Mouse (Mus musculus) right cerebral cortex, postnatal 25 days (tissue): ENCODE data around the gene Kmt5a.

Source experiments
- DNase-seq: peaks from one replicate; pipeline ENCODE4 v3.0.0; 2022

The Kmt5a gene

DNA sequence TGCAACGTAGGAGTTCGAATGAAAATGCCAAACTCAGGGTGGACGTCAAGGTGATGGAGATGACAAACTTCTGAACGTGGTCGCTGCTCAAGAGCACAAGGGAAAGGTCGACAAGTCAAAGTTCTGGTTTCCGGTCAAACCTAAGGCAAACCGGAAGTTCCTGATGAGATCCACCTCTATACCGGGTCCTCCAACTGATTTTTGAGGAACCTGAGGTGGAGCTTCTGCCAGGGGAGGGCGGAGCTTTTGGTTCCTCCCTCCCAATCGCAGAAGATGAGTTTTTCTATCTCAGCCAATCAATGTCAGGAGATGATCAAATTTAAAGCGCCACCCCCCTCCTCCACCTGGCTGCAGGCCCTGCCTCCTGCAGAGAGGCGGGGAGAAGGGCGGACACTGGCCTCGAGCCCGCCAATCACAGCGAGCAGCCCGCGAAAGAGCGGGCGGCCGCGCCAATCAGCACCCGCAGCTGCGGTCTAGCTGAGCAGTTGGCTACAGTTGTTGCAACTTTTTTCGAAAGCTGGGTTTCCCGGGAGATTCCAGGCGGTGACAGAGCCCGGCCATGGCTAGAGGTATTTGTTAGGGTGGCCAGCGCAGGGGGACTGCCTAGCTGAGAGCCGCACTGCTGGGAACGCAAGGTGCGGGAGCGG, at the start of gene Kmt5a:
Gene Kmt5a, plus strand, starts transcription at position 484 of the 647 bp plus-strand sequence.
- peak; percentile 95 for DNase-seq

DNA sequence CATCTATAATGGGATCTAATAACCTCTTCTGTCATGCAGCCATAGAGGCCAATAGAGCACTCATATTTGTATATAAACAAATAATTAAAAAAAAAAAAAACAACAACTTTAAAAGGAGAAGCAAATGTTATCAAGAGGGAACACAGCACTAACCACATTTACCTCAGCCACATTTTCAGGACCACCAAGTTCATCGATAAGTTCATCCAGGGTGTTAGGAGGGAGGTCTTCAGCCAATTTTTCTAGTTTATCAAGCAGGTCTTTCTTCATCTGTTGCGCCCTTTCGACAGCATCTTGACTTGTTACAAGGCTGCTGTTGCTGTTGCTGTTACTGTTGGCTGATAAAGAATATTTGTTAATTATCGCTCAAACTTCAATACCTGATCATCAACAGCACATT, 47.3 kb upstream of the Kmt5a start:
- DNase-seq, result no peak

DNA sequence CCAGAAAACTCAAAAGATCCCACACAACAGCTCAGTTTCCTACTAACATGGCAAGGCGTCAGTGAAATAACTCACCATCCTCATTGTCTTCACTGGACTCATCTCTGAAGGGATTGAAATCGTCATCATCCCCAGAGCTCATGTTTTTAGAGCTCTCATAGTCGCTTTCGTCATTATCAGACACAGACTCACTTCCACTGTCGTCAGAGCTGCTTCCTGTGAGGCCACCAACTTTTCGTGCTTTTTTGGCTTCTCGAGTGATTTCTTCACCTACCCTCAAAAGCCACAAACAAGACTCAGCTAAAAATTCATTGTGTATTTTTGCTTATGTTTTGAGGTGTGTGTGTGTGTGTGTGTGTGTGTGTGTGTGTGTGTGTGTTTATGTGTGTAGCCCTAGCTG, 46.0 kb upstream of the Kmt5a start:
- no peak for DNase-seq

DNA sequence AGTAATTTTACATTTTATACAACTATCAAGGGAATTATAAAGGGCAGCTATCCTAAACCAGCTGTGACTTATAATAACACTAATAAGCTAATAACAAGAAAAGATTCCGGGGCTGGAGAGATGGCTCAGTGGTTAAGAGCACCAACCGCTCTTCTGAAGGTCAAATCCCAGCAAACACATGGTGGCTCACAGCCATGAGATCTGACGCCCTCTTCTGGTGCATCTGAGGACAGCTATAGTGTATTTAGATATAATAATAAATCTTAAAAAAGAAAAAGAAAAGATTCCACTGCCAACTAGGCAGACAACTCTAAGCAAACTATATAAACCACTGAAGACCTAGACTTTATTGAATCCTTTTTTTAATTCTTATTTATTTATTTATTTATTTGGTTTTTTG, 28.9 kb upstream of the Kmt5a start:
- DNase-seq, result no peak

- DNase-seq, result no peak
Observed at GRCm38 (mm10) chr5:124412163-124412562, 27.6 kb upstream of the Kmt5a start.

DNA sequence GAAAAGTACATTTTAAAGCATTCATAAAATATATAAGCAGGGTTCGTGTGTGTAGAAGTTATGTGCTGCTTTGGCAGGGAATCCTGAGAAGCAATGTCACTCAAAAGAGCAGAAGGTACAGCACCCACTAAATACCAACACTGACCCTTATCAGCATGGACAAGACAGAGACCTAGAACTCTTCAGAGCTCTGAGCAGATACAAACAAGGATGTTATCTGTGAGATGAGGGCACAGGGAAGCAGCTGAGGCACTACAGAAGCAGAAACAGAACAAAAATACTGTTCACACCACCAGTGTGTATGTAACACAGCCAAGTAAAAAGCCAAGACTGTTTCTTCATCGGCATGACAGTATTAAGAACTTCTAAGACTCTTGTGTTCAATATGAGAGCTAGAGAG, 20.8 kb upstream of the Kmt5a start:
- DNase-seq, result no peak

DNA sequence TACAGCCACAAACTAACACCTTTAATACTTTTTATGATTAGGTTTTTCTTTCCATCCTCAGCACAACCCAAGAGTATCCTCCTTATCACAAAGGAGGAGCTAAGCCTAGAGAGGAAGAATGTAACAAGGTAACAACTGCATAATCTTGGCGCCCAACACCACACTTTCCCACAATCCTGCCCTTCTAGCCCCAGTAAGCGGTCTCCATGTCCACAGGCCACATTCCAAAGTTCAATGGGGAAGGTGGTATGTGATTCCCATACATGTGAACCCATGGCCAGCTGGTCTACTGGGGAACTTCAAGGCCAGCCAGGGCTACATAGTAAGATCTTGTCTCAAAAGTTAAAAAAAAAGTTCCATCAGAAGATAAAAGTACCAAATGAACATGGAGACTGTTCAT, 17.9 kb upstream of the Kmt5a start:
- DNase-seq, result no peak

DNA sequence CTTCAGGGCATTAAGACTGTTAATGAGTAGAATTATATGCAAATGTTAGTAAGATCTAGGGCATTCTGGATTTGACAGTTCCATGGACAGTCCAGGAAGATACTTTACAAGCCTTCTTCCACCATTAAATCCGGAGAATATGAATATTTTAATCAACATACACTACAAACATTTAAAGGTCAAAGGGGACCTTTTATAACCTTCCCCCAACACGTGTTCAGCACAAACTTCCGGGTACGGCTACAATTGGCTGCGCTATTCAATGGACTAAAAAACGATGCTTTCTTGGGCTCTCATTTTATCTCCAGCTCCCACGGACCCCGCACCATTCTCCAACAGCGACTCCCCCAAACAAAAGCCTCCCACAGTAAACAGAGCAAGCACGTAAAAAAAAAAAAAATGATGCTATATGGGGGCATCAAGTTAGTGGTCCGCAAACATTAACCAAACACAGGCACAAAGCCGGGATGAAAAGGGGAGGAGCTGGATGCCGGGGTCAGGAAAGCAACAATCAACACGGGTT, 15.5 kb upstream of the Kmt5a start:
- no peak for DNase-seq

- DNase-seq, result peak; percentile 15
Observed at GRCm38 (mm10) chr5:124424723-124425411, 14.9 kb upstream of the Kmt5a start.

GRCm38 (mm10) chr5:124425412-124426259, 14.1 kb upstream of the Kmt5a start, which contains the start of gene Sbno1:
Gene Sbno1, minus strand, starts transcription at chr5:124426001.
- DNase-seq, result peak; percentile 90

DNA sequence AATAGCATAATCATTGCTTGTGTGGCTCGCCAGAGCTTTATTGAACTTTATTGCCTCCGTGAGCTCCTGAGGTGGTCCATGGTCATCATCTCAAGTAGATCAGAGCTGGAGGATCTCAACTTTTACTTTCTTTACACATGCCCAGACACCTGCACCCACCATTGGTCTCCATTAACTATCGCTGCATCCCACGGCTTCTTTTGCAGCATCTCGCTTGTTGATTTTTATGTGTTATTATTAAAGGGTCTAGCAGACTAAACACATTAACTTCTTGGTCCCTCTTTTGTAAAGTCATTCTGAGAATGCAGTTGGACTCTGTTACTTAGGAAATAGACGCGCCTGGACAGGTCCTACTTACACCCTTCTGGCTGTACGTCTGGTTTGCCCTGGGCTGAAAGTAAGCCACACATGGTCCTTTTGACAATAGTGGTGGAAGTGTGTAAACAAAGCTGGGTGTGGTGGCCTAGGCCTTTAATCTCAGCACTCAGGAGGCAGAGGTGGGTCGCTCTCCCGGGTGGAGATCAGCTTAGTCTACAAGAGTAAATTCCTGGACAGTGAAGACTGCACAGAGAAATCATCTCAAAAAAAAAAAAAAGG, 13.2 kb upstream of the Kmt5a start:
- no peak for DNase-seq

- DNase-seq, result peak; percentile 55
Observed at GRCm38 (mm10) chr5:124432398-124433012, 7.2 kb upstream of the Kmt5a start.

DNA sequence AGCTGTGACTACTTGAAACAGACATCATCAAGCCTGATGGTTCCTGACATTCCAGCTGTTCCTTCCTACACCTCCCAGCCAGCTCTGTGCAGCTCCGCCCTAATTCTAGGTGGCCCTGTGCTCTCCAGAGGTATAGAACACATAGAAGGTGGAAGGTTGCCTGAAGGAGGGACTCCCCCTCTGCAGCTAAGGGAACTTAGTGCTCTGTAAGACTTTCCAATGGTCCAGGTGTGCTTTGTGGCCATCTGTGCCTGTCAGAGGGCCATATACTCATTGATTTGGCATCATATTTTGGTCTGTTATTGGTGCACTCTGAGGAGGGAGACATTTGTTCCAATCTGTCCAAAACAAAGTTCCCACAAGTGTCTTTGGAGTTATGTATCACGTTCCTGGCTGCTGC, 6.7 kb upstream of the Kmt5a start:
- no peak for DNase-seq

DNA sequence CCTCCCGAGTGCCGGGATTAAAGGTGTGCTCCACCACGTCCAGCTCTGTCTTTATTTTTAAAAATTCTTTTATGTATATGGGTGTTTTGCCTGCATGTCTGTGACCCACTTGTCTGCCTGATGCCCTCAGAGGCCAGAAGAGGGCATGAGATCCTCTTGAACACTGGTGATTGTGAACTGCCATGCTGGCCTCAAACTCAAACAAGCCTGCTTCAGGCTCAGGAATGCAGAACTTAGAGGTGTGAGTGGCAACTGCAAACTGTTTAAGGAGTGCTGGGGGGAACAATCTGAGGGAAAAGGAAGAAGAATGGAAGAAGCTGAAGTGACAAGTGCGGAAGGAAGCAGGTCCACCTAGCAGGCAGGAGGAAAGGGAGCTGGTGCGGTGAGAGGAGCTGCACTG, 1.5 kb upstream of the Kmt5a start:
- no peak for DNase-seq

DNA sequence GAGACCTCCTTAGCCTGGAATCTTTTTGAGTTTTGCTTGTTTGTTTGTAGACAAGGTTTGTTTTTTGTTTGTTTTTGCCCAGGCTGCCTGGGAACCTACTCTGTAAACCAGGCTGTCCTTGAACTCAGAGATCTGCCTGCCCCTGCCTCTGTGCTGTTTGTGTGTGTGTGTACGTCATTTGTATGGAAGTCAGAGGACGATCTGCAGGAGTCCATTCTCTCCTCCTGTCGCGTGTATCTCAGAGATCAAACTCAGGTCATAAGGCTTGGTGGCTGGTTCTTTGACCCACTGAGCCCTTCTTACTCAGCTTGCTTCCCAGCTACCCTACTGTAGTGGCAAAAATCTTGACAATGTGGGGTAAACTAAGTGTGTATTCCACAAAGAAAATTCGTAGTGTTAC, 984 bp upstream of the Kmt5a start:
- DNase-seq, result no peak

DNA sequence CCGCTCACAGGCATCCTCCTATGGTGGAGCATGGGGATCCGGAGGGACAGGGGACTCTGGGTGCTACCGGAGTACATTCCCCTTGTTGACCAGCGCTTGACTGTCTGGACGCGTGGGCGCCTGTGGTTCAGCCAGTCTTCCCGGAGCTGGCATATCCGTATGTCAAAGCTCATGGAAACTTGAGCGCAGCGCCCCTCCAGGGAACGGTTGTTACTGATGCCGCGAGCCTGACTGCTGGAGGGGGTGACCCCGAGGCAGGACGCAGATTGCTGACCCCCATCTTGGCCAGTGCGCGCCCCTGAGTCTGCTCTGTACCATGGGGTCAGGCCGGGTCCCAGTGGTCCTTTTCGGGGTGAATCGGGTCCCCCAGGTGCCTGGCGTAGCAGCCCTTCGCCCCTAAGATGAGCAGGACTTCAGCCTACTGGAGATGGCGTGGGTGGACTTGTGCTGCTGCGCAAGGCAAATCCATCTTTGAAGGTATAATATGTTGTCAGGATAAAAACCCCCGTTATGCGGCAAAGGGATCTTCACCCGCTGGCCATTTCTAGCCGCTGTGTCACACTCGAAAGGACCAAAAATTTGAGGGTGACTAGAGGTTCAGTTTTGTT, 468 bp downstream of the Kmt5a start:
- DNase-seq, result no peak

DNA sequence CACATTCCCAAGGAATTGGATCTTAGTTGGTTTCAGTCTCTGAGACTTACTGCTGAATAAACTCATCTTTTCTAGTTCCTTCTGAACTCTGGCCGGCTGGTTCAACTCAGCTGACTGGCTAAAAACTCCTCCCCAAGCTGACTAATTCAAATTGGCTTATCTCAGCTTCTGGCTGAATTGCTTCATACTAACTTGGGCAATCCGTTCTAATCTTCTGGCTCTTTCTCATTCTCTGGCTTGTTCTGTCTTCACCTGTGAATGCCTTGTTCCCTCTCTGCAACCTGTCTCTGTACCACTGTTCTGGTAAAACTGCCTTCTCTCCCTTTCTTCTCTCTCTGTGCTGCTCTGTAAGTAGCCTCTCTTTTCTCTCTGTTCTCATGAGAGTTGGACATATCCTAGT, 2.9 kb downstream of the Kmt5a start:
- no peak for DNase-seq

GRCm38 (mm10) chr5:124444208-124444607, 4.5 kb downstream of the Kmt5a start:
- no peak for DNase-seq

- peak; percentile 83 for DNase-seq
Observed at GRCm38 (mm10) chr5:124444661-124445561, 5.2 kb downstream of the Kmt5a start.

DNA sequence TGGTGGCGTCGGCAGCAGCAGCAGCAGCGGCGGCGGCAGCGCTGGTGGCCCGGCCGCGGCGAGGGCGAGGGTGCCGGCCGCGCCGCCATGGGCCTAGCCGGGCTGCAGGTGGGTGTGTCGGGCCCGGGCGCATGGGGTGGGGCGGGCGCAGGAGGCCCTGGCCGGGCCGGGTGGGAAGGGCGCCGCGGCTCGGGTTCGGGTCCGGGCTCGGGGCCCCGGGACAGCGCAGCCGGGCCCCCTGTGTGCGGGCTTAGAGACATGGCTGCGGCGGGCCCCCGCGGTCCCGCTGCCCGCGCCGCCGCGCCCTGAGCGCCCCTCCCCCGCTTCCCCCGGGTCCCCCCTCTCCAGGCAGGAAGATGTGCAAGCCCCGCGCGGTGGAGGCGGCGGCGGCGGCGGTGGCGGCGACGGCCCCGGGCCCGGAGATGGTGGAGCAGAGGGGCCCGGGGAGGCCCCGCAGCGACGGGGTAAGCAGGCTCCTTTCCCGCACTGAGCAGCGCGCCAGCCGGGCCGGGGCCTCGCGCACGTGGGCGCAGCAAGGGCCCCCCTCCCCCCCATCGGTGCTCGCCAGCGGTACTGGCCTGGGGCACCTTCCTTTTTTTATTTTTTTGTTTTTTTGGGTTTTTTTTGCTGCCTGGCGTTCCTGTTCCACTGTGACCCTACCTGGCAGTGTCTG, 6.0 kb downstream of the Kmt5a start:
- DNase-seq, result no peak
